Mouse (Mus musculus): ENCODE results near the gene 2210408I21Rik. TPM values are rescaled to one million over a fixed set of nuclear protein-coding genes. Genes with fewer than 3 reads are reported as not detected.

The 2210408I21Rik gene
- total RNA-seq, 1 experiment = 7.6 TPM

- no peak overlapping the region for H3K27ac ChIP-seq (ENCODE audit: insufficient read depth, low read depth, low read length, poor library complexity, severe bottlenecking)
- TF ChIP-seq ZC3H11A (IDR thresholded peaks at IDR 0.05; ENCODE audit: borderline replicate concordance, low read depth, low read length) (no peak), ZNF384 (IDR thresholded peaks at IDR 0.05; ENCODE audit: low read depth, low read length) (no peak), CHD2 (IDR thresholded peaks at IDR 0.05; ENCODE audit: low read depth, low read length) (no peak), MAFK (IDR thresholded peaks at IDR 0.05; ENCODE audit: insufficient read depth, low read depth, low read length) (no peak)
- H3K36me3 ChIP-seq (ENCODE audit: control insufficient read depth, insufficient read depth, low read length, poor library complexity, severe bottlenecking) = no peaks in the 10 kb centered on the region
- in situ Hi-C loops (cut with MboI; ENCODE audit: low sequenced_read_pairs in 2 of 2, unreplicated experiment in 2 of 2) = no loop called here
- H3K9me3 ChIP-seq (ENCODE audit: control insufficient read depth, insufficient read depth, low read depth, low read length) = no peaks in the 10 kb centered on the region
- DNase-seq (ENCODE audit: low read depth, low spot score) = no peak
- H3K4me1 ChIP-seq (ENCODE audit: control insufficient read depth in 2 of 2, insufficient read depth in 2 of 2, low read length in 2 of 2, poor library complexity in 1 of 2) = no peaks in the 10 kb centered on the region
- no peak overlapping the region for H3K4me3 ChIP-seq (ENCODE audit: insufficient read depth in 1 of 2, low read depth in 1 of 2, low read length in 2 of 2, poor library complexity in 1 of 2, severe bottlenecking in 1 of 2)
- no peak overlapping the region for H3K9ac ChIP-seq (ENCODE audit: insufficient read depth, low read depth, low read length, poor library complexity, severe bottlenecking)
Observed at GRCm38 (mm10) chr13:77190606-77191005, 55.3 kb downstream of the 2210408I21Rik start.

GRCm38 (mm10) chr13:77192201-77192600 is 56.9 kb downstream of the 2210408I21Rik start:
- Histone ChIP-seq H3K27ac (ENCODE audit: insufficient read depth, low read depth, low read length, poor library complexity, severe bottlenecking) (no peak overlapping the region), H3K4me3 (ENCODE audit: insufficient read depth in 1 of 2, low read depth in 1 of 2, low read length in 2 of 2, poor library complexity in 1 of 2, severe bottlenecking in 1 of 2) (no peak overlapping the region), H3K4me1 (ENCODE audit: control insufficient read depth in 2 of 2, insufficient read depth in 2 of 2, low read length in 2 of 2, poor library complexity in 1 of 2) (no peaks in the 10 kb centered on the region), H3K9me3 (ENCODE audit: control insufficient read depth, insufficient read depth, low read depth, low read length) (no peaks in the 10 kb centered on the region), H3K9ac (ENCODE audit: insufficient read depth, low read depth, low read length, poor library complexity, severe bottlenecking) (no peak overlapping the region), H3K36me3 (ENCODE audit: control insufficient read depth, insufficient read depth, low read length, poor library complexity, severe bottlenecking) (no peaks in the 10 kb centered on the region)
- TF ChIP-seq ZC3H11A (IDR thresholded peaks at IDR 0.05; ENCODE audit: borderline replicate concordance, low read depth, low read length) = no peak
- no peak for TF ChIP-seq CHD2 (IDR thresholded peaks at IDR 0.05; ENCODE audit: low read depth, low read length)
- TF ChIP-seq MAFK (IDR thresholded peaks at IDR 0.05; ENCODE audit: insufficient read depth, low read depth, low read length) = no peak
- TF ChIP-seq ZNF384 (IDR thresholded peaks at IDR 0.05; ENCODE audit: low read depth, low read length) = no peak
- no peak for TF ChIP-seq HCFC1 (IDR thresholded peaks at IDR 0.05; ENCODE audit: borderline replicate concordance, insufficient read depth, low read length)
- in situ Hi-C loops (cut with MboI; ENCODE audit: low sequenced_read_pairs in 2 of 2, unreplicated experiment in 2 of 2) = no loop called here
- DNase-seq (ENCODE audit: low read depth, low spot score) = no peak

GRCm38 (mm10) chr13:77208764-77209418 is 73.6 kb downstream of the 2210408I21Rik start:
- no peak overlapping the region for H3K9ac ChIP-seq (ENCODE audit: insufficient read depth, low read depth, low read length, poor library complexity, severe bottlenecking)
- TF ChIP-seq CHD2 (IDR thresholded peaks at IDR 0.05; ENCODE audit: low read depth, low read length) = no peak
- TF ChIP-seq ZC3H11A (IDR thresholded peaks at IDR 0.05; ENCODE audit: borderline replicate concordance, low read depth, low read length) = no peak
- TF ChIP-seq HCFC1 (IDR thresholded peaks at IDR 0.05; ENCODE audit: borderline replicate concordance, insufficient read depth, low read length) = no peak
- no peak for TF ChIP-seq ZNF384 (IDR thresholded peaks at IDR 0.05; ENCODE audit: low read depth, low read length)
- no peak for TF ChIP-seq MAFK (IDR thresholded peaks at IDR 0.05; ENCODE audit: insufficient read depth, low read depth, low read length)
- H3K27ac ChIP-seq (ENCODE audit: insufficient read depth, low read depth, low read length, poor library complexity, severe bottlenecking) = no peak overlapping the region
- DNase-seq (ENCODE audit: low read depth, low spot score) = no peak
- H3K9me3 ChIP-seq (ENCODE audit: control insufficient read depth, insufficient read depth, low read depth, low read length) = no peaks in the 10 kb centered on the region
- in situ Hi-C loops (cut with MboI; ENCODE audit: low sequenced_read_pairs in 2 of 2, unreplicated experiment in 2 of 2) = no loop called here
- no peak overlapping the region for H3K4me3 ChIP-seq (ENCODE audit: insufficient read depth in 1 of 2, low read depth in 1 of 2, low read length in 2 of 2, poor library complexity in 1 of 2, severe bottlenecking in 1 of 2)
- no peaks in the 10 kb centered on the region for H3K36me3 ChIP-seq (ENCODE audit: control insufficient read depth, insufficient read depth, low read length, poor library complexity, severe bottlenecking)
- no peaks in the 10 kb centered on the region for H3K4me1 ChIP-seq (ENCODE audit: control insufficient read depth in 2 of 2, insufficient read depth in 2 of 2, low read length in 2 of 2, poor library complexity in 1 of 2)

GRCm38 (mm10) chr13:77213196-77213595 is 77.9 kb downstream of the 2210408I21Rik start:
- Histone ChIP-seq H3K36me3 (ENCODE audit: control insufficient read depth, insufficient read depth, low read length, poor library complexity, severe bottlenecking) (no peaks in the 10 kb centered on the region), H3K9me3 (ENCODE audit: control insufficient read depth, insufficient read depth, low read depth, low read length) (no peaks in the 10 kb centered on the region), H3K4me1 (ENCODE audit: control insufficient read depth in 2 of 2, insufficient read depth in 2 of 2, low read length in 2 of 2, poor library complexity in 1 of 2) (no peaks in the 10 kb centered on the region), H3K27ac (ENCODE audit: insufficient read depth, low read depth, low read length, poor library complexity, severe bottlenecking) (no peak overlapping the region), H3K9ac (ENCODE audit: insufficient read depth, low read depth, low read length, poor library complexity, severe bottlenecking) (no peak overlapping the region), H3K4me3 (ENCODE audit: insufficient read depth in 1 of 2, low read depth in 1 of 2, low read length in 2 of 2, poor library complexity in 1 of 2, severe bottlenecking in 1 of 2) (no peak overlapping the region)
- DNase-seq (ENCODE audit: low read depth, low spot score) = no peak
- in situ Hi-C loops (cut with MboI; ENCODE audit: low sequenced_read_pairs in 2 of 2, unreplicated experiment in 2 of 2) = no loop called here
- no peak for TF ChIP-seq MAFK (IDR thresholded peaks at IDR 0.05; ENCODE audit: insufficient read depth, low read depth, low read length)
- TF ChIP-seq CHD2 (IDR thresholded peaks at IDR 0.05; ENCODE audit: low read depth, low read length) = no peak
- TF ChIP-seq ZNF384 (IDR thresholded peaks at IDR 0.05; ENCODE audit: low read depth, low read length) = no peak
- TF ChIP-seq ZC3H11A (IDR thresholded peaks at IDR 0.05; ENCODE audit: borderline replicate concordance, low read depth, low read length) = no peak
- no peak for TF ChIP-seq HCFC1 (IDR thresholded peaks at IDR 0.05; ENCODE audit: borderline replicate concordance, insufficient read depth, low read length)
